Mouse (Mus musculus) kidney, adult 2 months (tissue): ENCODE measurements around the gene Itga11.

Experiments used
- CTCF ChIP-seq: fragments of 200-500 bp; conservative IDR thresholded peaks from 2 replicates; pipeline ENCODE4 v1.5.1; 2011; ENCODE audit warnings: low read depth, mild to moderate bottlenecking, control low read depth, low read length, moderate library complexity, mixed read lengths; ENCODE audit not compliant: insufficient read depth, insufficient read length
- POLR2A ChIP-seq: fragments of 200-500 bp; IDR thresholded peaks from one replicate; pipeline ENCODE4 v1.6.1; 2011; ENCODE audit warnings: low read depth, low read length, control low read depth

GRCm38 (mm10) chr9:62712374-62712773 lies 34.7 kb downstream of the Itga11 start:
- no peak for TF ChIP-seq CTCF
- TF ChIP-seq POLR2A: no peak
